8 mouse cellular contexts compared by ENCODE assay signal in genomic region chr5:37244161-37244560, GRCm38 (mm10). TPM values are rescaled to one million over a fixed set of nuclear protein-coding genes. Genes with fewer than 3 reads are reported as not detected.
A peak's percentile ranks its signal among the peaks of the same experiment; 100 is the strongest.
DNase-seq lines count a peak whose midpoint lies in the region; ATAC-seq and TF ChIP-seq lines count a peak whose summit lies in the region.

No protein-coding gene starts in this region.

- WGBS in limb, embryonic 12.5 days = under 1% methylated on average over 13 of the region's 13 CpGs

- H3K9ac ChIP-seq in ES-E14 (ENCODE audit: insufficient read depth, low read depth, low read length, poor library complexity, severe bottlenecking) = peak overlapping the region; percentile 16; the same call in 1 of the 2 replicates
- H3K9ac ChIP-seq in limb, embryonic 12.5 days (replicated peaks) = no peak overlapping the region

- no peak overlapping the region; the same call in 1 of the 2 replicates for H3K27ac ChIP-seq in ES-E14 (ENCODE audit: insufficient read depth, low read depth, low read length, poor library complexity, severe bottlenecking)
- no peak overlapping the region for H3K27ac ChIP-seq in limb, embryonic 12.5 days

- H3K4me3 ChIP-seq in ES-E14 (ENCODE audit: insufficient read depth in 1 of 2, low read depth in 1 of 2, low read length in 2 of 2, poor library complexity in 1 of 2, severe bottlenecking in 1 of 2) = peak overlapping the region; percentile 42 to 77
- H3K4me3 ChIP-seq in limb, embryonic 12.5 days (replicated peaks) = no peak overlapping the region

- H3K36me3 ChIP-seq in ES-E14 (ENCODE audit: control insufficient read depth, insufficient read depth, low read length, poor library complexity, severe bottlenecking) = no peaks in the 10 kb centered on the region
- no peaks in the 10 kb centered on the region for H3K36me3 ChIP-seq in limb, embryonic 12.5 days

- no peak for DNase-seq in ES-E14 (ENCODE audit: low read depth, low spot score)
- peak; percentile 73 to 78 for DNase-seq in cerebellum, postnatal 14 days
- DNase-seq in frontal cortex, postnatal 25 days (ENCODE audit: low spot score in 2 of 2) = peak; percentile 49 to 60
- peak; percentile 72 to 79 for DNase-seq in right cerebral cortex, postnatal 36 days (ENCODE audit: low spot score in 2 of 2)
- no peak for DNase-seq in heart, adult 9 months (ENCODE audit: low spot score in 2 of 2)
- DNase-seq in spleen, adult 18-20 months = no peak

- in situ Hi-C loops in ES-E14 (cut with MboI; ENCODE audit: low sequenced_read_pairs in 2 of 2, unreplicated experiment in 2 of 2) = loop anchor here in 1 of 2 experiments (10.0 kb wide), 1 partner anchor 581 kb away; the partner anchor contains the start of gene Msx1

- peaks cover 16 to 29% of the 10 kb centered on the region in 2 experiments for H3K4me1 ChIP-seq in ES-E14 (ENCODE audit: control insufficient read depth in 2 of 2, insufficient read depth in 2 of 2, low read length in 2 of 2, poor library complexity in 1 of 2)
- peaks cover 45% of the 10 kb centered on the region for H3K4me1 ChIP-seq in limb, embryonic 12.5 days (replicated peaks)

- H3K27me3 ChIP-seq in limb, embryonic 12.5 days = peaks cover 84% of the 10 kb centered on the region

- no peak for ATAC-seq in limb, embryonic 12.5 days (ENCODE audit: insufficient number of reproducible peaks, insufficient read depth, low FRiP score, low TSS enrichment, low read depth)
- ATAC-seq in megakaryocyte progenitor cell, adult 5-6 weeks (replicated peaks; ENCODE audit: poor library complexity) = no peak

- no peaks in the 10 kb centered on the region for H3K9me3 ChIP-seq in ES-E14 (ENCODE audit: control insufficient read depth, insufficient read depth, low read depth, low read length)
- no peaks in the 10 kb centered on the region for H3K9me3 ChIP-seq in limb, embryonic 12.5 days

- H3K4me2 ChIP-seq in limb, embryonic 12.5 days = peak overlapping the region; percentile 33

TF ChIP-seq in ES-E14, 5 proteins besides CTCF, POLR2A, EP300 and RAD21:
- TF ChIP-seq ZC3H11A (IDR thresholded peaks at IDR 0.05; ENCODE audit: borderline replicate concordance, low read depth, low read length) = no peak
- TF ChIP-seq MAFK (IDR thresholded peaks at IDR 0.05; ENCODE audit: insufficient read depth, low read depth, low read length) = no peak

RNA-seq across cellular contexts. Expression of gene Crmp1, which starts 2.4 kb away (rescaled TPM):
- total RNA-seq in ES-E14 (2012; rRNA removed) = 24.5 and 38.1 TPM in 2 replicates
- 18.9 and 19.2 TPM in 2 replicates for polyA plus RNA-seq in limb, embryonic 12.5 days (2016; fragmentation: Nextera tagmentation; extraction: Ambion mirVana)
- not detected in 2 replicates for total RNA-seq in megakaryocyte progenitor cell, adult 5-6 weeks (2015)
- total RNA-seq in megakaryocyte progenitor cell, adult 5-6 weeks (2017) = not detected in 2 replicates

Comparison
In these comparisons a context has a peak if more than half of its experiments do, and no peak if none do; other contexts are left out.
1. DNase-seq: peak in cerebellum, postnatal 14 days (2 of 2), frontal cortex, postnatal 25 days (2 of 2) and right cerebral cortex, postnatal 36 days (2 of 2); none in ES-E14 (single experiment), heart, adult 9 months (0 of 2) and spleen, adult 18-20 months (0 of 2).
2. RNA of gene Crmp1, which starts 2.4 kb away (total RNA-seq): 24.5 to 38.1 TPM in ES-E14; not detected in megakaryocyte progenitor cell, adult 5-6 weeks; every median in the first group is over 10 times any median in the second.